Mouse (Mus musculus) liver, adult 2 months (tissue): ENCODE data around the gene Anpep. TPM values are rescaled to one million over a fixed set of nuclear protein-coding genes. Genes with fewer than 3 reads are reported as not detected.

Source experiments
- DNase-seq: peaks from one replicate; pipeline ENCODE4 v3.0.0-alpha.2; 2011; ENCODE audit warnings: low read depth, low spot score; ENCODE audit errors: extremely low read depth
- H3K27ac ChIP-seq: fragments of 200-500 bp; replicated peaks from 2 replicates; pipeline ENCODE4 v1.5.1; 2012; ENCODE audit warnings: low read depth, mild to moderate bottlenecking, control low read depth, inconsistent platforms, low read length; ENCODE audit not compliant: insufficient read depth
- H3K27me3 ChIP-seq: fragments of 200-500 bp; 2 replicates; pipeline ENCODE4 v1.6.1; 2012; ENCODE audit warnings: mild to moderate bottlenecking, moderate library complexity, low read length, inconsistent platforms; ENCODE audit not compliant: control insufficient read depth, insufficient read depth
- H3K36me3 ChIP-seq: fragments of 200-500 bp; 2 replicates; pipeline ENCODE4 v1.6.1; 2012; ENCODE audit warnings: low read length, inconsistent platforms; ENCODE audit not compliant: control insufficient read depth, insufficient read depth
- H3K4me1 ChIP-seq: fragments of 200-500 bp; 2 replicates; pipeline ENCODE4 v1.6.1; 2011; ENCODE audit warnings: low read length; ENCODE audit not compliant: control insufficient read depth, insufficient read depth
- H3K4me3 ChIP-seq: fragments of 200-500 bp; 2 replicates; pipeline ENCODE4 v1.5.1; 2011; ENCODE audit warnings: low read depth, mild to moderate bottlenecking, control low read depth, low read length, moderate library complexity; ENCODE audit not compliant: insufficient read depth
- H3K79me2 ChIP-seq: fragments of 200-500 bp; 2 replicates; pipeline ENCODE4 v1.6.1; 2012; ENCODE audit warnings: inconsistent platforms, mild to moderate bottlenecking, low read length, moderate library complexity; ENCODE audit not compliant: control insufficient read depth, insufficient read depth
- H3K9ac ChIP-seq: fragments of 200-500 bp; 2 replicates; pipeline ENCODE4 v1.6.1; 2012; ENCODE audit warnings: low read depth, mild to moderate bottlenecking, control low read depth, inconsistent platforms, low read length
- CTCF ChIP-seq: fragments of 200-500 bp; IDR thresholded peaks from 2 replicates; pipeline ENCODE4 v1.5.1; 2011; ENCODE audit warnings: low read depth, low read length, control low read depth
- POLR2A ChIP-seq: fragments of 200-500 bp; IDR thresholded peaks from 2 replicates; pipeline ENCODE4 v1.6.1; 2011; ENCODE audit warnings: low read length, control low read depth; ENCODE audit not compliant: insufficient read depth; ENCODE audit errors: extremely low read depth
- WGBS: fragments of 180-500 bp; shearing (Covaris S2); methylation state at CpG from one replicate; pipeline ENCODE4 v1.1.7; 2018; 5-methylcytosine and 5-hydroxymethylcytosine counted together
- polyA plus RNA-seq: library from polyadenylated mRNA; depleted of rRNA; stranded (reverse); fragments of >200 nt; gene quantifications from 2 replicates; pipeline ENCODE4 v1.2.3, GENCODE M21; 2012
- total RNA-seq: library from RNA; depleted of rRNA; stranded (reverse); fragments of >200 nt; gene quantifications from 2 replicates; pipeline ENCODE4 v1.2.3, GENCODE M21; 2014

Anpep gene
- total and polyA plus RNA-seq, 2 experiments, result 31.4 to 92.5 TPM

GRCm38 (mm10) chr7:79883613-79884334, 22.9 kb upstream of the Anpep start:
- no peaks in the 10 kb centered on the region for H3K27me3 ChIP-seq
- H3K79me2 ChIP-seq, result no peaks in the 10 kb centered on the region
- no peak overlapping the region for H3K4me3 ChIP-seq
- no peak overlapping the region for H3K9ac ChIP-seq
- TF ChIP-seq POLR2A (no peak), CTCF (no peak)
- 65% methylated on average over 7 of the region's 7 CpGs for WGBS
- peaks cover 5% of the 10 kb centered on the region for H3K36me3 ChIP-seq
- H3K27ac ChIP-seq, result peak overlapping the region; percentile 33
- peaks cover 4% of the 10 kb centered on the region for H3K4me1 ChIP-seq
- peak; percentile 85 for DNase-seq

GRCm38 (mm10) chr7:79881901-79882300, 21.0 kb upstream of the Anpep start:
- no peak overlapping the region for H3K27ac ChIP-seq
- no peaks in the 10 kb centered on the region for H3K27me3 ChIP-seq
- peaks cover 4% of the 10 kb centered on the region for H3K4me1 ChIP-seq
- no peak for DNase-seq
- H3K4me3 ChIP-seq, result no peak overlapping the region
- H3K9ac ChIP-seq, result no peak overlapping the region
- 97% methylated on average over 6 of the region's 6 CpGs for WGBS
- peaks cover 5% of the 10 kb centered on the region for H3K36me3 ChIP-seq
- H3K79me2 ChIP-seq, result no peaks in the 10 kb centered on the region
- no peak for TF ChIP-seq POLR2A
- TF ChIP-seq CTCF, result no peak

GRCm38 (mm10) chr7:79880998-79881397, 20.1 kb upstream of the Anpep start:
- Histone ChIP-seq H3K27ac (no peak overlapping the region), H3K4me1 (peaks cover 4% of the 10 kb centered on the region), H3K27me3 (no peaks in the 10 kb centered on the region), H3K9ac (no peak overlapping the region), H3K36me3 (peaks cover 5% of the 10 kb centered on the region), H3K4me3 (no peak overlapping the region), H3K79me2 (no peaks in the 10 kb centered on the region)
- DNase-seq, result no peak
- WGBS, result 85% methylated on average over 3 of the region's 3 CpGs
- TF ChIP-seq CTCF (no peak), POLR2A (no peak)

- no peaks in the 10 kb centered on the region for H3K27me3 ChIP-seq
- no peak for DNase-seq
- no peak for TF ChIP-seq CTCF
- no peak for TF ChIP-seq POLR2A
- peaks cover 4% of the 10 kb centered on the region for H3K4me1 ChIP-seq
- peaks cover 5% of the 10 kb centered on the region for H3K36me3 ChIP-seq
- H3K79me2 ChIP-seq, result no peaks in the 10 kb centered on the region
- H3K9ac ChIP-seq, result no peak overlapping the region
- H3K4me3 ChIP-seq, result no peak overlapping the region
- WGBS, result 95% methylated on average over 6 of the region's 6 CpGs
- no peak overlapping the region for H3K27ac ChIP-seq
Measured at GRCm38 (mm10) chr7:79880033-79880432, 19.2 kb upstream of the Anpep start.

- WGBS, result 81% methylated on average over 2 of the region's 2 CpGs
- no peak for DNase-seq
Measured at GRCm38 (mm10) chr7:79878455-79879025, 17.7 kb upstream of the Anpep start.

GRCm38 (mm10) chr7:79873407-79873806, 12.5 kb upstream of the Anpep start:
- Histone ChIP-seq H3K79me2 (no peaks in the 10 kb centered on the region), H3K27ac (no peak overlapping the region), H3K4me1 (no peaks in the 10 kb centered on the region), H3K36me3 (no peaks in the 10 kb centered on the region), H3K27me3 (no peaks in the 10 kb centered on the region), H3K9ac (no peak overlapping the region), H3K4me3 (no peak overlapping the region)
- WGBS, result 87% methylated on average over 6 of the region's 6 CpGs
- no peak for DNase-seq
- TF ChIP-seq CTCF, result no peak
- TF ChIP-seq POLR2A, result no peak

More at GRCm38 (mm10) chr7:79878455-79879025, 17.7 kb upstream of the Anpep start:
- no peaks in the 10 kb centered on the region for H3K27me3 ChIP-seq
- H3K4me3 ChIP-seq, result no peak overlapping the region
- peaks cover 3% of the 10 kb centered on the region for H3K4me1 ChIP-seq
- no peak overlapping the region for H3K9ac ChIP-seq
- no peaks in the 10 kb centered on the region for H3K79me2 ChIP-seq
- no peak for TF ChIP-seq POLR2A
- no peak for TF ChIP-seq CTCF
- no peak overlapping the region for H3K27ac ChIP-seq
- H3K36me3 ChIP-seq, result peaks cover 3% of the 10 kb centered on the region
